Mouse (Mus musculus) stomach, embryonic 14.5 days (tissue): ENCODE data around the gene Myo15b. TPM values are rescaled to one million over a fixed set of nuclear protein-coding genes. Genes with fewer than 3 reads are reported as not detected.

Experiments used
- ATAC-seq: fragments of 200-750 bp; cut with Nextera tagmentation; 2 replicates; pipeline ENCODE4 v1.8.0; 2017; ENCODE audit warnings: low read depth, moderate TSS enrichment; ENCODE audit not compliant: insufficient number of reproducible peaks, insufficient read depth, low FRiP score
- H3K27ac ChIP-seq: fragments of 300-500 bp; sonication (generic); 2 replicates; pipeline ENCODE4 v1.5.1; 2014; ENCODE audit warnings: mild to moderate bottlenecking, low read length, moderate library complexity, mixed read lengths
- H3K27me3 ChIP-seq: fragments of 300-500 bp; sonication (generic); 2 replicates; pipeline ENCODE4 v1.6.1; 2014; ENCODE audit warnings: low read length, control low read depth, mixed read lengths; ENCODE audit not compliant: control insufficient read depth, insufficient read depth
- H3K36me3 ChIP-seq: fragments of 300-500 bp; sonication (generic); 2 replicates; pipeline ENCODE4 v1.6.1; 2014; ENCODE audit warnings: mild to moderate bottlenecking, control low read depth, low read length, moderate library complexity, mixed read lengths; ENCODE audit not compliant: control insufficient read depth, insufficient read depth
- H3K4me1 ChIP-seq: fragments of 300-500 bp; sonication (generic); 2 replicates; pipeline ENCODE4 v1.6.1; 2014; ENCODE audit warnings: low read length, control low read depth, mixed read lengths; ENCODE audit not compliant: control insufficient read depth, insufficient read depth
- H3K4me2 ChIP-seq: fragments of 300-500 bp; sonication (generic); replicated peaks from 2 replicates; pipeline ENCODE4 v1.6.1; 2014; ENCODE audit warnings: low read depth, low read length, control low read depth
- H3K4me3 ChIP-seq: fragments of 300-500 bp; sonication (generic); 2 replicates; pipeline ENCODE4 v1.5.1; 2014; ENCODE audit warnings: low read depth, low read length, control low read depth
- H3K9ac ChIP-seq: fragments of 300-500 bp; sonication (generic); replicated peaks from 2 replicates; pipeline ENCODE4 v1.6.1; 2014; ENCODE audit warnings: low read depth, mild to moderate bottlenecking, control low read depth, low read length, moderate library complexity, mixed read lengths
- H3K9me3 ChIP-seq: fragments of 300-500 bp; sonication (generic); 2 replicates; pipeline ENCODE4 v1.6.1; 2016; ENCODE audit warnings: low read depth, low read length, control low read depth; ENCODE audit not compliant: control insufficient read depth
- WGBS: fragments of 180-500 bp; shearing (Covaris S2); extraction: QIAGEN DNeasy Blood & Tissue Kit; methylation state at CpG from one replicate; pipeline ENCODE4 v1.1.7; 2014; 5-methylcytosine and 5-hydroxymethylcytosine counted together
- polyA plus RNA-seq: library from polyadenylated mRNA; unstranded; fragments of >200 nt; fragmentation: Nextera tagmentation; extraction: Ambion mirVana; gene quantifications from 2 replicates; pipeline ENCODE4 v1.2.1, GENCODE M21; 2014

The Myo15b gene
- polyA plus RNA-seq, 1 experiment from 2014 or later = 3.1 TPM

- Histone ChIP-seq H3K9ac (no peak overlapping the region), H3K4me3 (no peak overlapping the region), H3K36me3 (no peaks in the 10 kb centered on the region), H3K27ac (no peak overlapping the region), H3K4me2 (no peak overlapping the region), H3K27me3 (no peaks in the 10 kb centered on the region), H3K4me1 (no peaks in the 10 kb centered on the region), H3K9me3 (no peaks in the 10 kb centered on the region)
- no peak for ATAC-seq
- 68% methylated on average over 11 of the region's 11 CpGs for WGBS
Observed at GRCm38 (mm10) chr11:115885281-115885680, 27.1 kb downstream of the Myo15b start.

GRCm38 (mm10) chr11:115886446-115886845, 28.2 kb downstream of the Myo15b start:
- WGBS = 84% methylated on average over 11 of the region's 11 CpGs
- no peaks in the 10 kb centered on the region for H3K36me3 ChIP-seq
- no peak overlapping the region for H3K27ac ChIP-seq
- no peaks in the 10 kb centered on the region for H3K4me1 ChIP-seq
- no peaks in the 10 kb centered on the region for H3K9me3 ChIP-seq
- H3K9ac ChIP-seq = no peak overlapping the region
- no peak overlapping the region for H3K4me3 ChIP-seq
- ATAC-seq = no peak
- H3K4me2 ChIP-seq = no peak overlapping the region
- H3K27me3 ChIP-seq = no peaks in the 10 kb centered on the region

GRCm38 (mm10) chr11:115888020-115888419, 29.8 kb downstream of the Myo15b start:
- no peak overlapping the region for H3K4me2 ChIP-seq
- H3K4me1 ChIP-seq = no peaks in the 10 kb centered on the region
- H3K4me3 ChIP-seq = no peak overlapping the region
- WGBS = 89% methylated on average over 5 of the region's 5 CpGs
- no peaks in the 10 kb centered on the region for H3K27me3 ChIP-seq
- H3K27ac ChIP-seq = no peak overlapping the region
- no peak for ATAC-seq
- no peaks in the 10 kb centered on the region for H3K36me3 ChIP-seq
- H3K9me3 ChIP-seq = no peaks in the 10 kb centered on the region
- H3K9ac ChIP-seq = no peak overlapping the region

- Histone ChIP-seq H3K27ac (no peak overlapping the region), H3K9me3 (no peaks in the 10 kb centered on the region), H3K9ac (no peak overlapping the region), H3K27me3 (no peaks in the 10 kb centered on the region), H3K36me3 (0 out of 2 replicates have a peak, but pooled peaks cover 3% of the 10 kb centered on the region), H3K4me1 (no peaks in the 10 kb centered on the region), H3K4me2 (no peak overlapping the region), H3K4me3 (no peak overlapping the region)
- no peak for ATAC-seq
- WGBS = 75% methylated on average over 6 of the region's 6 CpGs
Observed at GRCm38 (mm10) chr11:115889159-115889558, 31.0 kb downstream of the Myo15b start.

GRCm38 (mm10) chr11:115892213-115892612, 34.0 kb downstream of the Myo15b start:
- Histone ChIP-seq H3K9ac (no peak overlapping the region), H3K27me3 (no peaks in the 10 kb centered on the region), H3K9me3 (no peaks in the 10 kb centered on the region), H3K4me1 (no peaks in the 10 kb centered on the region), H3K27ac (no peak overlapping the region), H3K36me3 (0 out of 2 replicates have a peak, but pooled peaks cover 3% of the 10 kb centered on the region), H3K4me3 (no peak overlapping the region), H3K4me2 (no peak overlapping the region)
- 61% methylated on average over 6 of the region's 6 CpGs for WGBS
- ATAC-seq = no peak

DNA sequence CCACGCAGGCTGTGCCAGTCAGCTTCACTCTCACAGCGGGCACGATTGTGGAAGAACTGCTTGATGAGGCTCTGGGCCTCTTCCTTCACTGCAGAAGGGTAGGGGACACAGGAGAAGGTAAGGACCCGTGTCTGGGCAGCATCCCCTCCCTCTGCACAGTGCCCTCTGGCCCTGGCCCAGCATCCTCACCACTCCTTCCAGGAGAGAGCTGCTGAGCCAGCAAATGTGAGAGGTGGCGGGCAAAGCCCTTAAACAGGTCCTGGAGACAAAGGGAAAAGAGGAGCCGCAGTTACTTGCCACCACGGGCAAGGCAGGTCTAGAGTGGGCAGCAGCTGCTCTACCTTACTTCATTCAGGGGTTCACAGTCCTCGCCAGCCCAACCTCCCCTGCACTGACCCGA, 34.9 kb downstream of the Myo15b start:
- no peak overlapping the region for H3K27ac ChIP-seq
- ATAC-seq = no peak
- no peaks in the 10 kb centered on the region for H3K9me3 ChIP-seq
- no peak overlapping the region for H3K4me3 ChIP-seq
- H3K9ac ChIP-seq = no peak overlapping the region
- H3K4me1 ChIP-seq = no peaks in the 10 kb centered on the region
- WGBS = 87% methylated on average over 9 of the region's 9 CpGs
- no peak overlapping the region for H3K4me2 ChIP-seq
- no peaks in the 10 kb centered on the region for H3K27me3 ChIP-seq
- H3K36me3 ChIP-seq = 0 out of 2 replicates have a peak, but pooled peaks cover 3% of the 10 kb centered on the region

- WGBS = 66% methylated on average over 14 of the region's 14 CpGs
- no peak overlapping the region for H3K4me3 ChIP-seq
- 0 out of 2 replicates have a peak, but pooled peaks cover 3% of the 10 kb centered on the region for H3K36me3 ChIP-seq
- no peak overlapping the region for H3K9ac ChIP-seq
- H3K9me3 ChIP-seq = no peaks in the 10 kb centered on the region
- H3K27ac ChIP-seq = no peak overlapping the region
- H3K27me3 ChIP-seq = no peaks in the 10 kb centered on the region
- no peak; the same call in 1 of the 2 replicates for ATAC-seq
- H3K4me1 ChIP-seq = peaks cover 5% of the 10 kb centered on the region; the same call in 1 of the 2 replicates
- no peak overlapping the region for H3K4me2 ChIP-seq
Observed at GRCm38 (mm10) chr11:115894755-115895520, 36.7 kb downstream of the Myo15b start.

- no peak for ATAC-seq
- H3K36me3 ChIP-seq = 0 out of 2 replicates have a peak, but pooled peaks cover 3% of the 10 kb centered on the region
- H3K4me1 ChIP-seq = peaks cover 15% of the 10 kb centered on the region
- no peaks in the 10 kb centered on the region for H3K27me3 ChIP-seq
- H3K4me3 ChIP-seq = no peak overlapping the region
- H3K9me3 ChIP-seq = no peaks in the 10 kb centered on the region
- no peak overlapping the region for H3K27ac ChIP-seq
- H3K9ac ChIP-seq = no peak overlapping the region
- no peak overlapping the region for H3K4me2 ChIP-seq
- WGBS = 84% methylated on average over 7 of the region's 7 CpGs
Observed at GRCm38 (mm10) chr11:115898446-115898845, 40.2 kb downstream of the Myo15b start.
